Mouse (Mus musculus): Measurements from ENCODE around the gene Sgf29.

DNA sequence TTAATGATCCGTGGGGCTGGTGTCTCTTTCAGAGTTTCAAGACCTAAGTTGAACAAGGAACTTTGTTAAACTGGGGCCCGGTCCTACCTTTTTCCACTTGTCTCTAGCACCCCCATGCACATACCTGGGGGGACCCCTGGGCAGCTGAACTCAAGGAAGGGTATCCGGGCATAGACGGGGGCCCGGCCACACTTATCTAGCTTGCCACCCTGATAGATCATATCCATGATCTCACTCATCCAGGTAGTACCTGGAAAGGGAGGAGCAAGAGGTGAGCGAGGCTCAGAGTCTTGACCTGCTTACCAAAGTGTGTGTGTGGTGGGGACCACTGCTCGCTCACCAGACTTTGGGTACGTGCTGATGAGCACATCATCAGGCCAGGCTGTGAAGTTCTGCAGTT is 26.0 kb downstream of the Sgf29 start:
- no peak for TF ChIP-seq HCFC1 (IDR thresholded peaks at IDR 0.05; ENCODE audit: borderline replicate concordance, insufficient read depth, low read length)
- no peak for TF ChIP-seq ZNF384 (IDR thresholded peaks at IDR 0.05; ENCODE audit: low read depth, low read length)

All from ES-E14 (cell line).